ENCODE assay signal across 34 mouse cellular contexts in genomic region chr1:128344232-128344631, GRCm38 (mm10). TPM values are rescaled to one million over a fixed set of nuclear protein-coding genes. Genes with fewer than 3 reads are reported as not detected.
DNase-seq lines count a peak whose midpoint lies in the region; ATAC-seq and TF ChIP-seq lines count a peak whose summit lies in the region.
"Had no signal": no experiment of that assay in that cellular context is flagged by ENCODE, and none has a peak within 500 bp of the region (broad histone marks: within the 10 kb centered on the region; RNA-seq: fewer than 3 reads in every experiment).

No protein-coding gene starts in this region.

- peak; percentile 85 for ATAC-seq in midbrain, embryonic 12.5 days (ENCODE audit: low FRiP score, low read depth)
- ATAC-seq in midbrain, postnatal 0 days (ENCODE audit: low FRiP score) = no peak
- peak; percentile 69 for ATAC-seq in midbrain, embryonic 13.5 days
- ATAC-seq: forebrain, embryonic 16.5 days; hindbrain, embryonic 16.5 days; intestine, embryonic 15.5 days; Patski had no signal

- TF ChIP-seq CTCF in midbrain, postnatal 0 days (IDR thresholded peaks at IDR 0.05) = no peak

- no peaks in the 10 kb centered on the region for H3K4me1 ChIP-seq in heart, embryonic 10.5 days
- no peaks in the 10 kb centered on the region; the same call in 1 of the 2 replicates for H3K4me1 ChIP-seq in midbrain, embryonic 12.5 days
- no peaks in the 10 kb centered on the region for H3K4me1 ChIP-seq in midbrain, postnatal 0 days (ENCODE audit: insufficient read depth, low read length)
- H3K4me1 ChIP-seq in midbrain, embryonic 13.5 days (replicated peaks) = peaks cover 4% of the 10 kb centered on the region; the same call in 1 of the 2 replicates
- H3K4me1 ChIP-seq: intestine, embryonic 15.5 days; limb, embryonic 13.5 days; lung, embryonic 15.5 days; neural tube, embryonic 15.5 days had no signal

- no peak overlapping the region for H3K4me3 ChIP-seq in heart, embryonic 10.5 days
- H3K4me3 ChIP-seq in midbrain, embryonic 12.5 days = no peak overlapping the region
- H3K4me3 ChIP-seq in midbrain, postnatal 0 days (ENCODE audit: low read depth, low read length) = no peak overlapping the region
- H3K4me3 ChIP-seq in midbrain, embryonic 13.5 days (replicated peaks) = no peak overlapping the region
- H3K4me3 ChIP-seq: erythroblast, embryonic 14.5 days; intestine, embryonic 15.5 days; layer of hippocampus, adult 2 months; left cerebral cortex, adult 2 months; limb, embryonic 13.5 days; lung, embryonic 15.5 days; neural tube, embryonic 15.5 days had no signal

- no peaks in the 10 kb centered on the region for H3K9me3 ChIP-seq in heart, embryonic 10.5 days
- no peaks in the 10 kb centered on the region for H3K9me3 ChIP-seq in midbrain, embryonic 12.5 days
- no peaks in the 10 kb centered on the region for H3K9me3 ChIP-seq in midbrain, postnatal 0 days (ENCODE audit: low read length)
- no peaks in the 10 kb centered on the region for H3K9me3 ChIP-seq in midbrain, embryonic 13.5 days
- H3K9me3 ChIP-seq: G1E; intestine, embryonic 15.5 days; limb, embryonic 13.5 days; lung, embryonic 15.5 days; neural tube, embryonic 15.5 days had no signal

- H3K4me2 ChIP-seq in midbrain, embryonic 12.5 days (replicated peaks) = no peak overlapping the region
- no peak overlapping the region for H3K4me2 ChIP-seq in midbrain, postnatal 0 days (ENCODE audit: low read depth, low read length, poor library complexity, severe bottlenecking)
- H3K4me2 ChIP-seq in midbrain, embryonic 13.5 days (replicated peaks) = no peak overlapping the region
- H3K4me2 ChIP-seq: heart, embryonic 11.5 days; intestine, embryonic 15.5 days; limb, embryonic 13.5 days; liver, embryonic 11.5 days; lung, embryonic 15.5 days; neural tube, embryonic 15.5 days had no signal

- intact Hi-C loops in heart, postnatal 14 days (cut with DNase I) = no loop called here

- no peak overlapping the region for H3K27ac ChIP-seq in heart, embryonic 10.5 days
- H3K27ac ChIP-seq in midbrain, embryonic 12.5 days (replicated peaks) = no peak overlapping the region
- H3K27ac ChIP-seq in midbrain, postnatal 0 days (ENCODE audit: low read depth, low read length) = no peak overlapping the region
- no peak overlapping the region for H3K27ac ChIP-seq in midbrain, embryonic 13.5 days
- H3K27ac ChIP-seq: intestine, embryonic 15.5 days; layer of hippocampus, adult 2 months; left cerebral cortex, adult 2 months; limb, embryonic 13.5 days; lung, embryonic 15.5 days; neural tube, embryonic 15.5 days had no signal

- no peak overlapping the region for H3K9ac ChIP-seq in midbrain, embryonic 12.5 days (replicated peaks)
- no peak overlapping the region for H3K9ac ChIP-seq in midbrain, postnatal 0 days (replicated peaks; ENCODE audit: low read length, poor library complexity, severe bottlenecking)
- no peak overlapping the region for H3K9ac ChIP-seq in midbrain, embryonic 13.5 days (replicated peaks)
- H3K9ac ChIP-seq: intestine, embryonic 15.5 days; limb, embryonic 13.5 days; lung, embryonic 15.5 days; neural tube, embryonic 15.5 days had no signal

- 90% methylated on average over 10 of the region's 10 CpGs for WGBS in heart, embryonic 10.5 days
- 28% methylated on average over 10 of the region's 10 CpGs for WGBS in midbrain, embryonic 12.5 days
- 17% methylated on average over 10 of the region's 10 CpGs for WGBS in midbrain, postnatal 0 days
- WGBS in midbrain, embryonic 13.5 days = 18% methylated on average over 10 of the region's 10 CpGs

- no peaks in the 10 kb centered on the region for H3K27me3 ChIP-seq in heart, embryonic 10.5 days (ENCODE audit: insufficient read depth, poor library complexity, severe bottlenecking)
- H3K27me3 ChIP-seq in midbrain, embryonic 12.5 days = peaks cover 24% of the 10 kb centered on the region
- H3K27me3 ChIP-seq in midbrain, postnatal 0 days (ENCODE audit: insufficient read depth, low read length) = no peaks in the 10 kb centered on the region
- H3K27me3 ChIP-seq in midbrain, embryonic 13.5 days = peaks cover 6% of the 10 kb centered on the region; the same call in 1 of the 2 replicates
- H3K27me3 ChIP-seq: CH12.LX; intestine, embryonic 15.5 days; limb, embryonic 13.5 days; lung, embryonic 15.5 days; neural tube, embryonic 15.5 days; Patski had no signal

- peak; percentile 40 for DNase-seq in embryo, embryonic 10 days (ENCODE audit: low spot score)
- DNase-seq in embryo, embryonic 9.5 days (ENCODE audit: extremely low spot score) = no peak
- DNase-seq in heart, embryonic 10.5 days (ENCODE audit: low spot score) = peak; percentile 24
- no peak for DNase-seq in heart, postnatal 14 days
- DNase-seq in midbrain, postnatal 0 days (ENCODE audit: low spot score) = no peak
- DNase-seq in testis, postnatal 10 days (ENCODE audit: low spot score) = no peak
- DNase-seq: adrenal gland, postnatal 25 days; cerebellum, adult 18-20 months; cerebellum, postnatal 14 days; gastrocnemius, postnatal 10 days; heart, postnatal 4 days; kidney, adult 2 months; kidney, postnatal 36 days; retina, postnatal 1 day; right cerebral cortex, postnatal 14 days; thymus, postnatal 14 days had no signal

- peaks cover 94% of the 10 kb centered on the region for H3K36me3 ChIP-seq in heart, embryonic 10.5 days
- H3K36me3 ChIP-seq in midbrain, embryonic 12.5 days = peaks cover 81% of the 10 kb centered on the region
- H3K36me3 ChIP-seq in midbrain, postnatal 0 days (ENCODE audit: insufficient read depth, low read length) = peaks cover 18% of the 10 kb centered on the region
- peaks cover 51% of the 10 kb centered on the region for H3K36me3 ChIP-seq in midbrain, embryonic 13.5 days

RNA-seq across cellular contexts. Expression of gene Mcm6, which starts 15.2 kb away (rescaled TPM):
- 233 and 248 TPM in 2 replicates for polyA plus RNA-seq in heart, embryonic 10.5 days (2016; fragmentation: Nextera tagmentation; extraction: Ambion mirVana)
- total RNA-seq in heart, postnatal 14 days (2021) = 10 to 100 TPM in 1 of 2 experiments, 1 to 10 TPM in 1; 9.3 to 14.8 TPM
- 209 and 219 TPM in 2 replicates for polyA plus RNA-seq in midbrain, embryonic 12.5 days (2016; fragmentation: Nextera tagmentation; extraction: Ambion mirVana)
- 36.3 and 37.3 TPM in 2 replicates for total RNA-seq in midbrain, postnatal 0 days (2014; rRNA removed)
- 31.1 and 31.9 TPM in 2 replicates for polyA plus RNA-seq in midbrain, postnatal 0 days (2015; fragmentation: Nextera tagmentation; extraction: Ambion mirVana)
- polyA plus RNA-seq in midbrain, embryonic 13.5 days (2015; fragmentation: Nextera tagmentation; extraction: Ambion mirVana) = 93.8 and 94.1 TPM in 2 replicates

RNA-seq across cellular contexts. Expression of gene Lct, which starts 16.1 kb away (rescaled TPM):
- polyA plus RNA-seq in heart, embryonic 10.5 days (2016; fragmentation: Nextera tagmentation; extraction: Ambion mirVana) = 0.09 and 0.11 TPM in 2 replicates
- under 1 TPM in 1 of 2 experiments, not detected in 1; 0.05 TPM for total RNA-seq in heart, postnatal 14 days (2021)
- 0.06 and 0.14 TPM in 2 replicates for polyA plus RNA-seq in midbrain, embryonic 12.5 days (2016; fragmentation: Nextera tagmentation; extraction: Ambion mirVana)
- 0.28 and 0.38 TPM in 2 replicates for total RNA-seq in midbrain, postnatal 0 days (2014; rRNA removed)
- 0.49 and 0.70 TPM in 2 replicates for polyA plus RNA-seq in midbrain, postnatal 0 days (2015; fragmentation: Nextera tagmentation; extraction: Ambion mirVana)
- 0.12 and 0.27 TPM in 2 replicates for polyA plus RNA-seq in midbrain, embryonic 13.5 days (2015; fragmentation: Nextera tagmentation; extraction: Ambion mirVana)
- total RNA-seq: adrenal gland, adult 18-20 months had no signal
- polyA plus RNA-seq: erythroblast, embryonic 14.5 days; G1E; heart, embryonic 11.5 days; heart, embryonic 16.5 days had no signal

Comparison
In these comparisons a context has a peak if more than half of its experiments do, and no peak if none do; other contexts are left out.
1. DNase-seq: peak in embryo, embryonic 10 days (single experiment) and heart, embryonic 10.5 days (single experiment); none in embryo, embryonic 9.5 days (single experiment), heart, postnatal 14 days (0 of 2), midbrain, postnatal 0 days (single experiment) and testis, postnatal 10 days (single experiment).